Mouse (Mus musculus): ENCODE data around the gene Arrdc4. TPM values are rescaled to one million over a fixed set of nuclear protein-coding genes. Genes with fewer than 3 reads are reported as not detected.
A peak's percentile ranks its signal among the peaks of the same experiment; 100 is the strongest.

Gene Arrdc4
- 1 to 10 TPM; 5.9 to 9.1 TPM for total RNA-seq (2021)

DNA sequence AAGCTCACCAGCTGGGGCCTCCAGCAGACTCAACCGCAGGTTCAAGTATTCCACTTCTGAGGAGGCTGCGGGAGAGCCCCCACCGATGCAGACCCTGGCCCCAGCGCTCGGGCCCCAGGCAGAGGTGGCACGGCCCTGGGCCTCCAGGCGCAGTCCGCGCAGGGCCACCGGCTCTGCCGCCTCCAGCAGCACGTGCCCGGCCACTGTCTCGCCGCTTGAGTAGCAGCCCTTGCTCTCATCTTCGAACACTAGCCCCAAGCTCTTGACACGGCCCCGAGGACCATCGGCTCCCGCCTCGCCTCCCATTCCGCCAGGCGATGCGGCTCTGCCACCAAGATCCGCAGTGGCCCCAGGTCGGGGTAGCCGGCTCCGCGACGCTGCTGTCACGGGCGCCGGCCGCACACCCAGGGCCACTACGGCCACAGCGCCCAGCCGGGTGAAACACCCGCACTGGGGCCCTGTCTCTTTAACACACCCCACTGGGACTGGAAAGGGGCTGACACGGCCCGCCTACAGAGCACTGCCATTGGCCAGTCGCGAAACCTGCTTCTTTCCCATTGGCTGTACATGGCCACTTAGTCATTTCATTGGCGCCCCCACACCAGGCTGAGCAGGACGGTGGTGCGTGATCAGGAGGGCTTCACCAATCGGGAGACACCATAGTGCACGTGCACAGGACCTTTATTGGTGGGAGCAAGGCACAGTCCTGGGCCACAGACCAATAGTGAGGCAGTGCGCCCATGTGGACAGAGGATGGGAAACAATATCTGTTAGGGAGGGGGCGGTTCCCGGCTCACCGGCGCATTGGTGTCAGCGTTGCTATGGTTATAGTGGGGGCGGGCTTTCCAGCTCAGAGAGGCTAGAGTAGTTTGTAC lies at the start of gene Arrdc4:
Gene Arrdc4, minus strand, starts transcription at position 481 of the 875 bp plus-strand sequence.
- peak; percentile 98 to 100 for DNase-seq (ENCODE audit: low spot score in 2 of 2)
- intact Hi-C loops (cut with DNase I), result loop anchor here (2.0 to 5.0 kb wide), 2 partner anchors 74 to 82 kb away; no protein-coding TSS in a partner anchor

DNA sequence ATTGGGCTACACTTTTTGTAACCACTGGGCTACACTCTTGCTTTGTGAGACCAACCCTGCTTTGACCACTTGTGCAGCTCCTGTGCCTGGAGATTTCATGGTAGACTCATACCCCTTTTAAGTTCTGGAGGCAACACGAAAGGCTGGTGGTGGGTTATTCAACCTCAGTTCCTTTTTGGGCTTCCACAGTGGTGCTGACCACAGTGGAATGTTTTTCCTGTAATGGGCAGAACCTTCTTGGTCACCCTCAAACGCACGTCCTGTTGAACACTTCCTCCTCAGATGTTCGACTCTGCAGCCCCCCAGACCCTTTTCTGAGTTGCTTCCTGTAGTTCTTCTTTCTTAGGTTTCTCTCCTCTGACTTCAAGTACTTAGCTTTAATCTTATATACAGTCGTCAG lies 46.5 kb upstream of the Arrdc4 start:
- intact Hi-C loops (cut with DNase I), result no loop called here
- DNase-seq (ENCODE audit: low spot score in 2 of 2), result peak in 1 of 2 experiments; percentile 7

DNA sequence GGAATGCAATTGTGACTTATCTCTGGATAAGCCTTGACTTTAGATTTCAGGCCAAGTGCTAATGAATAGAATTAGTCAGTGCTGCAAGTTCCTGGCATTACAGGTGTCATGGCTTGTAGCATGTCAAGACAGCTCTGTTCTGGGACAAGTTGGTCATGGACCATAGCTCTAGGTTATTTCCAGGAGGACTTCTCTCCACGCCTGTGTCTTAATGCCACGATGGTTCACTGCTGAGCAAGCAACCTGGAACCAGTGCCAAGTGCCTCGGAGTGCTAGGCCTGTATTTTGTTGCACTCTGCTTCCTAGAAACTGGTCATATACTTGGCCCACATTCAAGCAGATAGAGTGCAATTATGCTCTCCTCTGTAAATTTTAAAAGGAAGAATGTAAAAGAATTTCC lies 39.7 kb upstream of the Arrdc4 start:
- intact Hi-C loops (cut with DNase I), result no loop called here
- no peak for DNase-seq (ENCODE audit: low spot score in 2 of 2)

DNA sequence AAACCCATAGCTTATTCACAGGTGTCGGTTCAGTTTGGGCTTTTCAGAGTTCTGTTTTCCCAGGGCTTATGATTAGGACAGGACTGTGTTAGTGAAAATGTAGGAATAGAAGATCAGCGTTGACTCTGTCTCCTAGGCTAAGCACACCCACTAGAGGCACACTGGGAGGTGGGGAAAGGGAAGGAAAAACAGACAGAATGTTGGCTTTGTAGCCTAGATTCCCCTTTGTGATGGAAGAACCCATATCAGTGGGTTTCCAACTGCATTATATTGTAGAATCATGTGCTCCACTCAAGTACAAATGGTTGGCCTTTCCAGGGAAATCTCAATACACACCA lies 22.7 kb upstream of the Arrdc4 start:
- no peak for DNase-seq (ENCODE audit: low spot score in 2 of 2)
- intact Hi-C loops (cut with DNase I), result loop anchor here (1.0 kb wide), 1 partner anchor 9 kb away; no protein-coding TSS in a partner anchor

DNA sequence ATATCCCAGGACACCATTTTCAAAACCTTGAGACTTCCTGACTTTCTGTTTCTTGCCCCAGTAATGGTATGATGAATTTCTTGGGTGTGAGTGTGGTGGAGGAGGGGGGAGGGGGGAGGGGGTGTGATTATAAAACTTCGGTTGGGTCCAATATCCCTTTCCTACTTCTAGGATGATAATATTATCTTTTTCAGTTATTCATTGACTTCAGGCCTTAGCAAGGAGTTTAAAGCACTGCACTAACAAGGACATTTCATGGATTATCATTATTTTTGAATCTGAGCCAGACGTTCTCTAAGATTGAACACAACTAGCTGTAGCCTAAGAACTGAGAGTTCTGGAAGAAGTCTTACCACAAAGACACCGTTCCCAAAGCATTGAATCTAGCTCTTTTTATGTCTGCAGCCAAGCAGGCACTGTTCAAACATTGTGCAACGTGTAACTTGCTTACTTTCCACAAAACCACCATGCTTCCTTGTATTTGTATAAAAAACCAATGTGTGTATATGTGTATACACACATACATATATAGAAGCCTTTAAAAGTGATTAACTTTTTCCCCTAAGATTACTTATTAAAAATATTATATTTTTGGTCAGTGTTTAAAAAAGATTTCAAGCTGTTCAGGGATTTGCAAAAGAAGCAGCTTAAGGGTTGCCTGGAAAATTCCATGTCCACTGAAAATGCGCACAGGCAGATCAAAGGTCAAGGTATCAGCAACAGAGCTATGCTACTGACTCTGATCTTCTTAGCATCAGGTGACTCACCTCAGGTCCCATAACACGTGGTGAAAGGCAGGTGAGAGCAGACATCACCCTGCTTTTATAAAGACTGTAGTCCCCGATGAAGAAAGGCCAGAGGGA lies 22.1 kb upstream of the Arrdc4 start:
- intact Hi-C loops (cut with DNase I), result no loop called here
- no peak for DNase-seq (ENCODE audit: low spot score in 2 of 2)

DNA sequence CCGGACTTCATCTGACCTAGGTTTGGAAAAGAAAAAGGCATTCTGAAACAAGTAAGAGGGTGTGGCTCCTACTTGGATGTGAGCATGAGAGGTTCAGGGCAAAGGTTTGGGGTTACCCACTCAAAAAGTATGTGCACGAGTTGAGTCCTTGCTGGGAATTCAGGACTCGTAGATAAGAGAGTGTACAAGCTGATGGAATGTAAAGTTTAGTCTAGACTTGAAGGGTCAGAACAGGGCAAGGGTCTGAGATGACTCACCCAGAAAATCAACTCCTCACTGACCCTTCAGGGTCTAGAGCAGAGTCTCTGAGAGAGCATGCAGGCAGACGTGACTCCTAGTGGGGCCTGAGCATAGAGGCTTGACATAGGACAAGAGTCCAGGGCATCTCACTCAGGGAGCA lies 16.9 kb upstream of the Arrdc4 start:
- intact Hi-C loops (cut with DNase I), result no loop called here
- no peak for DNase-seq (ENCODE audit: low spot score in 2 of 2)

DNA sequence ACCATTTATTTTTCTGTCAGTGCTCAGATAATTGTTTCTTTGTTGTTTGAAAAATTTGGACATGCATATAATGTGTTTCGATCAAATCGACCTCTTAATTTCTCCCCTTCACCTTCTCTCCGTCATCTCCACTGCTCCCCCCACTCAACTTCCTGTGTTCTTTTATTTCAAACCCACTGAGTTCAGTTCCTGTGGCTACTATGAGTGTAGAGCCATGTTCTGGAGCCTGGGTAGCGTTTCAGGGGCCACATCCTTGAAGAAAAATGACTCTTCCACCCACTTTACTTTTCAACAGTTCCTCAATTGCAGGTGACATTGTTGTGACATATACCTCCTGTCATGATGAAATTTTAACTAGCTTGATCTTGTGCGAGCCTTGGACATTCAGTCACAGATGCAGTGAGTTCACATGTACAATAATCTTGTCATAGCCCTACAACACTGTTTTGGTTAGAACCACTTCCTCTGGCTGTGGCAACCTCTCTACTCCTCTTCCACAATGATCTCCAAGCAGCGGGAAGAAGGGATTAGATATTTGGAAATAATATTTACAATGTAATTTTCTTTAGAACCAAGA lies 10.2 kb upstream of the Arrdc4 start:
- intact Hi-C loops (cut with DNase I), result no loop called here
- DNase-seq (ENCODE audit: low spot score in 2 of 2), result no peak

DNA sequence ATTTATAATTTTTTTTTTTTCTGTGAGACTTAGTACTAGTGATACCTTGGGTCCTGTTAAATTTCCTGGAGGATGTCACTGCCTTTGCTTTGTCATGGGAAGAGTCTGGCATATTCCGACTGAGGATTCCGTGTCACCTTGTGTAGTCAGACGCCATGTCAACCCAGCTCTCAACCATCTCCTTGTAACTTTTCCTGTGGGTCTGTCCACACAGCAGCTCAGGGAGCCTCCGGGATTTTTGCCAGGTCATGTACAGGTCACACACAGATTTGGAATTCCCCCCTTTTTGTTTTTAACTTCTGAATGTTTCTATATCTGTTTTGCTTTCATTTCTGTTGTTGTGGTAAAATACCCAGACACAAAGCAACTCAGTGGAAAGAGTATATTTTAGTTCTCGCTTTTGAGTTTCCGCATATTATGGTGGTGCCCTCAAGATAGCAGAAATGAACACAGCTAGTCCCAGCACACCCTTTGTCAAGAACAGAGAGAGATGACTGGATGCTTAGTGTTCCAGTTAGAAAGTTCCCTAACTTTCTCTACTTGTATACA lies 7.7 kb upstream of the Arrdc4 start:
- intact Hi-C loops (cut with DNase I), result no loop called here
- DNase-seq (ENCODE audit: low spot score in 2 of 2), result no peak

DNA sequence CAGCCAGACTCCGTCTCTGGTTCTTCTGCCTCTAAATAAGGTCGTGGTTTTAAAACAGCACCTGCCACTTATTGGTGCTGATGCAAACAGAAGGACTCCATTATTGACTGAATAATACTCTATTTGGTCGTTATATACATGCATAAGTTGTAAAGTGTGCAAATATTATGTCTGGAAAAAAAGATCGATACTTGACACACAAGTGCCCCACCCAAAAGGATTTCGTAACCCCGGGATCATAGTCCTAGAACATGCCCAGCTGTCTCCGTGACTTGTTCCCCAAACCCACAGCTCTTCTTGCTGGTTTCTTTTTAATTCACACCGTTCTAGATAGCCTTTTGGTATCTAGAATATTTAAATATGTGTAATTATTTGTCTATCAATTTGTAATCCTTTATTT lies 878 bp upstream of the Arrdc4 start:
- intact Hi-C loops (cut with DNase I), result loop anchor here (2.0 to 5.0 kb wide), 2 partner anchors 73 to 83 kb away; no protein-coding TSS in a partner anchor
- no peak for DNase-seq (ENCODE audit: low spot score in 2 of 2)

DNA sequence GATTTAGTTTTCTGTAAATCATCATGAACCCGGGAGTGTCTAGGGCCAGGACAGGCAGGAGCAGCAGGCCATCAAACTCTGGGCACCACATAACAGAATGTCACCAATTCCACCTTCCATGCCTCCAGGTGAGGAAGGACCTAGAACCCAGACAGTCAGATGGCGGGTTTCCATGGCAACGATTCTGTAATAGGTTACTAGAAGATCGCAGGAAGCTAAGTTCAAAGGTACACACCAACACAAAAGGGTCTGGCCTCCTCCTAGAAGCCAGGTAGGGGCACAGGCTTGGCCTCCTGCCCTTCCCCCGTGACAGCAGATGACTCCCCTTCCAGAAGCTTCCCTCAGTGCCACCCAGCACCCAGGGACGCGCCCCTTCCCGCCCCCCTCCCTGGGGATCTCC lies 680 bp downstream of the Arrdc4 start:
- DNase-seq (ENCODE audit: low spot score in 2 of 2), result peak; percentile 45 to 49
- intact Hi-C loops (cut with DNase I), result loop anchor here (2.0 to 5.0 kb wide), 2 partner anchors 74 to 81 kb away; no protein-coding TSS in a partner anchor

DNA sequence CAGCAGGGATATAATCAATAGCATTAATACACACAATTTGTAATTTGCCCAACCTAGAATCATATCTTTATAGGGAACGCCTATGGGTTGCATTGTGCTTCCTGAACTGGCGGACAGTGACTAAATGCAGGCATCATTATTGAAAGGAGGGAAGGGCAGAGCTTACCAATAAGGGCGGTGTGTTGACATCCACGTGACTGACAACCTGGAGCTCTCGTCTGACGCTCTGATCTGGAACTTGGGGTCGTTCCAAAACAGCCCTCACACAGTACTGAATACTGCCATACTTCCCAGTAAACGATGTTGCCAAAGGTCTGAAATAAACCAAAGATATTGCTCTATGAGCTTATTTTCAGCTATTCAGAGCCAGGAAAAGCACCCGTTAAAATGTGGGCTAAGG lies 4.4 kb downstream of the Arrdc4 start:
- DNase-seq (ENCODE audit: low spot score in 2 of 2), result no peak
- intact Hi-C loops (cut with DNase I), result loop anchor here (5.0 kb wide), 1 partner anchor 77 kb away; no protein-coding TSS in a partner anchor

DNA sequence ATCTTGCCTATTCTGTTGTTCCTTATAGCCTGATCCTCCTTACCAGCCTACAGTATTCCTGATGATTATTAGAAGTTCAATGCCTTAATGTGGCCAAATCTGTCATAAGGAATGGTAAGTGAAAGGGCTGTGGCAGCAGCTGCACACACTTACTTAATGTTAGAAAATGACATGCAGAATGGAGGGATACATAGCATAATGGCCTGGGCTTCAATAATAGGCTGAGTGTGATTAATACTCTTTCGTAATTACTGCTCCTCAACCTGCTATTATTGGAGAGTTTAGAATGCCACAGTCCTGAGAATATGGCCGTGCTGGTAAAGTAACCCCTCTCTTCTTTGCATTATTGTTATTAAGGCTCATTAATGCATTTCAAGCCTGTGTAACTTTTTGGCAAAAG lies 4.8 kb downstream of the Arrdc4 start:
- intact Hi-C loops (cut with DNase I), result no loop called here
- no peak for DNase-seq (ENCODE audit: low spot score in 2 of 2)

DNA sequence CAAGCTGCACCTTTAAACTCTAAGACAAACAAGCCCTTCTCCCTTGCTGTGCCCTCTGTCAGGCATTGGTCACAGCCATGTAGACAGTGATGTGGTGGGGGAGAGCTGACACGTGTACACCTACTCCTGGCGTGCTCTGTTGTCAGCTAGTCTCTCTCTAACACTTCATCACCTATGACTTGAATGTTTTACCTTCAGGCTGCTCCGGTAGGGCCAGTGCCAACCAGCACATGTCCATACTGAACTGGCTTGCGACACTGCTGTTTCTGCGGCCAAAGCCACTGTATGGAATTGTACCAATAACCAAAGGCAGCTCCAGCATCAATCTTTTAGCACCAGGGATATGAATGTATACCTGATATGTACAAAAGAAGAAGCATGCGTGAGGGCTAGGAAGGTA lies 8.3 kb downstream of the Arrdc4 start:
- intact Hi-C loops (cut with DNase I), result no loop called here
- DNase-seq (ENCODE audit: low spot score in 2 of 2), result no peak

DNA sequence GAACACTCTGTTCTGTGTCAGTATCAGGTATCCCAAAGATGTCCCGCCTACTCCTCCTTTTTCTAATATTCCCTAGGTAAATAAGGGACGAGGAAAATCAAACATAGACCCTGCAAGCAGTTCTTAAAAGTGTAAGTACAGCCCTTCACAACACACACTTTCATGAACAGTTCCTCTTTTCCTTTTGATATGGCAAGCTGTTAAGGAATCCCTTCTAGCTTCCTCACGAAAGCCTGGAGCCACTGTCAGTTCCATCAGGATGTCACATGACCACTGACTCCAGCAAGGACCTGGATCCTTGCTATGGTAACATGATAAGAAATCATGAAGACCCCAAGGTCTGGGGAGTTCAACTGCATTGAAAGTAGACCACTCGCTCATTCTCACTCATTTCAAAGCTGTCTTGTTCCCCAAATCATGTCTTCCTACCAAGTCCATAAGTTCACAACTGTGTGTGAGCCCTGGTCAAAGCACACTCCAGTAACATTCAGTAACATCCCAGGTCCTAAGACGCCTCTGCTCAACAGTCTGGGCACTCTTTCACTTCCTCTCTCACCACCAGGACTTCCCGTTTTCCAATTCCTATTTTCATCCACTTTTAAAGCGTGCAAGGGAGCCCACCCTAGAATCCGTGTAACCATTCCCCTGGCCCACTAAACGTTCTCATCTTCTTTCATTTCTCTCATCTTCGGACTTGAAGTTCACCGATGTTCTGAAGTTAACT lies 10.2 kb downstream of the Arrdc4 start:
- DNase-seq (ENCODE audit: low spot score in 2 of 2), result no peak
- intact Hi-C loops (cut with DNase I), result no loop called here

DNA sequence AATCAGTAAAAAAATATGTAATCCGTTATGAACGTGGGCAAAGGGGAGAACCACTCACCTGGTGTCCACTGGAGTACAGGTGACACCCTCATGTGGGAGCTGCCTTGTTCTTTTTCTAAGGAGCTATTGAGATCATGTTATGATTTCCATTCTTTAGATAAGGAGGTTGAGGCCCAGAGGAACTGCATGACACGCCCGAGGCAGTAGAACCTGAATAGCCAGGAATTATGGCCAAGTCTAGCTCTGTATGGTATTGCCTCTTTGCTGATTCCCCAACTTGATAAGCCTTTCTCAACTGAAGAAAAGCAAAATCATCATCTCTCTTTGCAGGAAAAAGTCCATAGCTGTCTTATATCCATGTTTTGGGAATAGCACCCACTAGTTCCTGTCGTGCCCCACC lies 22.7 kb downstream of the Arrdc4 start:
- no peak for DNase-seq (ENCODE audit: low spot score in 2 of 2)
- intact Hi-C loops (cut with DNase I), result no loop called here

DNA sequence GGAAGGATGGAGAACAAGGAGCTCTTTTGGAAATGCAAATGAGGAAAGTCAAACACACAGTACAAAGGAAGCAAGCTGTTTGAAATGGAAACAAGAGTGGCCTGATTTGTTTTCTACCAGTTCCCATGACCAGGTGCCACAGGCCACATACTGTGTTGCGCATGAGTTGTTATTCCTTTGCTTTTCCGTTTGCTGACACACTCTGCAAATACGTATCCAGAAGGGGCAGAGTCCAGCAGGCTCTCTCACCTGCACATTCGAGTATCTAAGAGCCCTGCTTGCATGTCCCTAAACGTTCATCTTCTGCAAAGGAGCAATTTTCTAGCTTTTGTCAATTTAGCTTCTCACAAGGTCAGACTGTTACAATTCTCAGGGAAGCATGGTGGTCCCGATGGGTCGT lies 24.3 kb downstream of the Arrdc4 start:
- no peak for DNase-seq (ENCODE audit: low spot score in 2 of 2)
- intact Hi-C loops (cut with DNase I), result no loop called here

DNA sequence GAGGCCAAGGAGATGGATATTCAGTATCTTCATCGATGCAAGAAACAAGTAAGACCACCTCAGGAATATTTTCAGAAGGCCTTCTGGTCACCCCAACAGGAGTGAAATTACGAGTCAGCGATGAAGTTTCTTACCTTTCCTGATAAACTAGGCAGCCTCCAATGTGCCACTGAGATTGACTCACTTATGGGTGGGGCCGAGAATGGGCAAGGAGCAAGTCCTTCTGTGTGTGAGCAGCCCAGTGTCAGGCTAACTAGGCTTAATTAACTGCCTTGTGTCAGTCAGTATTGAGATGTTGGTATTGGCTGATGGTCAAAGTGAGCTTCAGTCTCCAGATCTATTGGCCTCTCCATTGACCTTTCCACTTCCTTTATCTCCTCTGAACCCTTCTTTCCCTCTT lies 27.5 kb downstream of the Arrdc4 start:
- no peak for DNase-seq (ENCODE audit: low spot score in 2 of 2)
- intact Hi-C loops (cut with DNase I), result no loop called here

DNA sequence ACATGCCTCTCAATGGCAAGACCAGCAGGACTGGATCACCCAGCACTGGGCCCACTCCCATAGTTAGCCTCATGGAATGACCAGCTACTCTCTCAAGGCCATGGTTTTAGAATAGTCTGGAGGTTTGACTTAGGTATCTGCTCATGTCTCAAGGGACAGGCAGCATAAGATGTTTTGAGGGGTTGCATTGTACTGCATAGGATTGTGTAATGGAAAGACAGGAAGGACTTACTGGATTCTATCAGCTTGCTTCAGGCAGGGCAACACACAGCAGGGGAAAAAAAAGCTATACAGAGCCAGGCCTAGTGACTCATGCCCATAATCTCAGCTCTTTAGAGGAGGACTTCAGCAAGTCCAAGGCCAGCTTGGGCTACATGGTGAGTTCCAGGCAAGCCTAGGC lies 31.1 kb downstream of the Arrdc4 start:
- DNase-seq (ENCODE audit: low spot score in 2 of 2), result no peak
- intact Hi-C loops (cut with DNase I), result no loop called here

DNA sequence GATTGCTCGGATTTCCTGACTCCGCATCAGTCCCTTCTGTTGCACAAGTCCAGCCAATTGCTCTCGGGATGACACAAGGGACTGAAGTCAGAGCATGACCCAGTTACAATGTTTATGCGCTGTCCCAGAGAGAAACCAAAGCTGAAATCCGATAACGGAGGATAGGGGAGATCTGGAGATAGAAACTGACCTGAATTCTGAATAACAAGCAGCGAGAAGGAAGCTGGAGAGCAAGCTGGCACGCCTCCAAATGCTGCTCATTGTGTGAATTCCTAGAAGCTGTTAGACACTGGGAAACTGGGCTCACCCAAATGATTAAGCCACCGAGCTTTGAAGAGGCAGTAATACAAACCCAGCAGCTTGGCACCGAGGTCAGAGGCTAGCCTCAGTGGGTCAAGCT lies 31.5 kb downstream of the Arrdc4 start:
- DNase-seq (ENCODE audit: low spot score in 2 of 2), result peak; percentile 50 to 73
- intact Hi-C loops (cut with DNase I), result no loop called here
